Mouse (Mus musculus): Measurements from ENCODE around the gene Smpd3. TPM values are rescaled to one million over a fixed set of nuclear protein-coding genes. Genes with fewer than 3 reads are reported as not detected.
A peak's percentile ranks its signal among the peaks of the same experiment; 100 is the strongest.

Smpd3 gene
- polyA plus RNA-seq, 1 experiment, result 31.9 TPM

GRCm38 (mm10) chr8:106363321-106363720 is 25.5 kb upstream of the Smpd3 start:
- no peak for TF ChIP-seq CTCF (IDR thresholded peaks at IDR 0.05; ENCODE audit: extremely low read depth, insufficient read depth, low read length)
- no peak for TF ChIP-seq POLR2A (IDR thresholded peaks at IDR 0.05; ENCODE audit: extremely low read depth, insufficient read depth, low read length)
- Histone ChIP-seq H3K27ac (ENCODE audit: insufficient read depth, low read length) (no peak overlapping the region), H3K4me1 (ENCODE audit: control insufficient read depth, insufficient read depth, low read length) (no peaks in the 10 kb centered on the region), H3K4me3 (ENCODE audit: insufficient read depth, low read length) (no peak overlapping the region)

GRCm38 (mm10) chr8:106359650-106360338 is 22.0 kb upstream of the Smpd3 start:
- no peak overlapping the region for H3K4me3 ChIP-seq (ENCODE audit: insufficient read depth, low read length)
- H3K27ac ChIP-seq (ENCODE audit: insufficient read depth, low read length), result no peak overlapping the region
- no peak for TF ChIP-seq POLR2A (IDR thresholded peaks at IDR 0.05; ENCODE audit: extremely low read depth, insufficient read depth, low read length)
- TF ChIP-seq CTCF (IDR thresholded peaks at IDR 0.05; ENCODE audit: extremely low read depth, insufficient read depth, low read length), result no peak
- no peaks in the 10 kb centered on the region for H3K4me1 ChIP-seq (ENCODE audit: control insufficient read depth, insufficient read depth, low read length)

- Histone ChIP-seq H3K4me3 (ENCODE audit: insufficient read depth, low read length) (no peak overlapping the region), H3K4me1 (ENCODE audit: control insufficient read depth, insufficient read depth, low read length) (no peaks in the 10 kb centered on the region), H3K27ac (ENCODE audit: insufficient read depth, low read length) (no peak overlapping the region)
- TF ChIP-seq POLR2A (IDR thresholded peaks at IDR 0.05; ENCODE audit: extremely low read depth, insufficient read depth, low read length) (no peak), CTCF (IDR thresholded peaks at IDR 0.05; ENCODE audit: extremely low read depth, insufficient read depth, low read length) (no peak)
Measured at GRCm38 (mm10) chr8:106351135-106351534, 13.3 kb upstream of the Smpd3 start.

- no peak overlapping the region for H3K4me3 ChIP-seq (ENCODE audit: insufficient read depth, low read length)
- H3K27ac ChIP-seq (ENCODE audit: insufficient read depth, low read length), result no peak overlapping the region
- TF ChIP-seq POLR2A (IDR thresholded peaks at IDR 0.05; ENCODE audit: extremely low read depth, insufficient read depth, low read length) (no peak), CTCF (IDR thresholded peaks at IDR 0.05; ENCODE audit: extremely low read depth, insufficient read depth, low read length) (no peak)
- no peaks in the 10 kb centered on the region for H3K4me1 ChIP-seq (ENCODE audit: control insufficient read depth, insufficient read depth, low read length)
Measured at GRCm38 (mm10) chr8:106349398-106349797, 11.6 kb upstream of the Smpd3 start.

GRCm38 (mm10) chr8:106346123-106346522 is 8.3 kb upstream of the Smpd3 start:
- H3K4me3 ChIP-seq (ENCODE audit: insufficient read depth, low read length), result no peak overlapping the region
- H3K27ac ChIP-seq (ENCODE audit: insufficient read depth, low read length), result no peak overlapping the region
- TF ChIP-seq POLR2A (IDR thresholded peaks at IDR 0.05; ENCODE audit: extremely low read depth, insufficient read depth, low read length) (no peak), CTCF (IDR thresholded peaks at IDR 0.05; ENCODE audit: extremely low read depth, insufficient read depth, low read length) (no peak)
- H3K4me1 ChIP-seq (ENCODE audit: control insufficient read depth, insufficient read depth, low read length), result no peaks in the 10 kb centered on the region

- TF ChIP-seq POLR2A (IDR thresholded peaks at IDR 0.05; ENCODE audit: extremely low read depth, insufficient read depth, low read length) (no peak), CTCF (IDR thresholded peaks at IDR 0.05; ENCODE audit: extremely low read depth, insufficient read depth, low read length) (no peak)
- H3K27ac ChIP-seq (ENCODE audit: insufficient read depth, low read length), result no peak overlapping the region
- H3K4me1 ChIP-seq (ENCODE audit: control insufficient read depth, insufficient read depth, low read length), result no peaks in the 10 kb centered on the region; the same call in 1 of the 2 replicates
- H3K4me3 ChIP-seq (ENCODE audit: insufficient read depth, low read length), result no peak overlapping the region
Measured at GRCm38 (mm10) chr8:106343471-106343870, 5.7 kb upstream of the Smpd3 start.

GRCm38 (mm10) chr8:106342828-106343227 is 5.0 kb upstream of the Smpd3 start:
- H3K4me3 ChIP-seq (ENCODE audit: insufficient read depth, low read length), result no peak overlapping the region
- H3K4me1 ChIP-seq (ENCODE audit: control insufficient read depth, insufficient read depth, low read length), result no peaks in the 10 kb centered on the region; the same call in 1 of the 2 replicates
- TF ChIP-seq CTCF (IDR thresholded peaks at IDR 0.05; ENCODE audit: extremely low read depth, insufficient read depth, low read length), result no peak
- no peak for TF ChIP-seq POLR2A (IDR thresholded peaks at IDR 0.05; ENCODE audit: extremely low read depth, insufficient read depth, low read length)
- no peak overlapping the region for H3K27ac ChIP-seq (ENCODE audit: insufficient read depth, low read length)

- Histone ChIP-seq H3K4me3 (ENCODE audit: insufficient read depth, low read length) (peak overlapping the region; percentile 80), H3K27ac (ENCODE audit: insufficient read depth, low read length) (no peak overlapping the region)
- TF ChIP-seq CTCF (IDR thresholded peaks at IDR 0.05; ENCODE audit: extremely low read depth, insufficient read depth, low read length) (no peak), POLR2A (IDR thresholded peaks at IDR 0.05; ENCODE audit: extremely low read depth, insufficient read depth, low read length) (no peak)
Measured at GRCm38 (mm10) chr8:106338741-106339209, 987 bp upstream of the Smpd3 start.

GRCm38 (mm10) chr8:106336561-106336960 is 1.2 kb downstream of the Smpd3 start:
- Histone ChIP-seq H3K4me3 (ENCODE audit: insufficient read depth, low read length) (peak overlapping the region; percentile 80), H3K27ac (ENCODE audit: insufficient read depth, low read length) (peak overlapping the region; percentile 79), H3K4me1 (ENCODE audit: control insufficient read depth, insufficient read depth, low read length) (peaks cover 6% of the 10 kb centered on the region)
- 0 out of 2 replicates have a peak, but pooled peaks have one; percentile 39 for TF ChIP-seq POLR2A (IDR thresholded peaks at IDR 0.05; ENCODE audit: extremely low read depth, insufficient read depth, low read length)
- no peak for TF ChIP-seq CTCF (IDR thresholded peaks at IDR 0.05; ENCODE audit: extremely low read depth, insufficient read depth, low read length)

More at GRCm38 (mm10) chr8:106338741-106339209, 987 bp upstream of the Smpd3 start:
- H3K4me1 ChIP-seq (ENCODE audit: control insufficient read depth, insufficient read depth, low read length), result peaks cover 4% of the 10 kb centered on the region

GRCm38 (mm10) chr8:106336031-106336430 is 1.8 kb downstream of the Smpd3 start:
- Histone ChIP-seq H3K4me3 (ENCODE audit: insufficient read depth, low read length) (peak overlapping the region; percentile 80), H3K4me1 (ENCODE audit: control insufficient read depth, insufficient read depth, low read length) (peaks cover 6% of the 10 kb centered on the region), H3K27ac (ENCODE audit: insufficient read depth, low read length) (peak overlapping the region; percentile 38)
- TF ChIP-seq POLR2A (IDR thresholded peaks at IDR 0.05; ENCODE audit: extremely low read depth, insufficient read depth, low read length) (no peak), CTCF (IDR thresholded peaks at IDR 0.05; ENCODE audit: extremely low read depth, insufficient read depth, low read length) (no peak)

Measured in cortical plate, adult 2 months (tissue).